Mouse (Mus musculus) hindbrain, embryonic 11.5 days (tissue): ENCODE results near the gene Thnsl2. TPM values are rescaled to one million over a fixed set of nuclear protein-coding genes. Genes with fewer than 3 reads are reported as not detected.

Experiments used
- ATAC-seq: fragments of 200-750 bp; cut with Nextera tagmentation; 2 replicates; pipeline ENCODE4 v1.8.0; 2017; ENCODE audit warnings: mild to moderate bottlenecking, moderate TSS enrichment, moderate library complexity; ENCODE audit not compliant: low FRiP score
- DNase-seq: peaks from one replicate; pipeline ENCODE4 v3.0.0-alpha.2; 2015; ENCODE audit warnings: low spot score
- H3K27ac ChIP-seq: fragments of 300-500 bp; sonication (generic); 2 replicates; pipeline ENCODE4 v1.5.1; 2014; ENCODE audit warnings: mild to moderate bottlenecking, low read depth, low read length
- H3K27me3 ChIP-seq: fragments of 300-500 bp; sonication (generic); 2 replicates; pipeline ENCODE4 v1.6.1; 2014; ENCODE audit warnings: mild to moderate bottlenecking, low read length, moderate library complexity, mixed read lengths; ENCODE audit not compliant: control insufficient read depth, insufficient read depth
- H3K36me3 ChIP-seq: fragments of 300-500 bp; sonication (generic); 2 replicates; pipeline ENCODE4 v1.6.1; 2014; ENCODE audit warnings: mild to moderate bottlenecking, low read length, moderate library complexity, mixed read lengths; ENCODE audit not compliant: control insufficient read depth, insufficient read depth
- H3K4me1 ChIP-seq: fragments of 300-500 bp; sonication (generic); replicated peaks from 2 replicates; pipeline ENCODE4 v1.6.1; 2014; ENCODE audit warnings: low read length, mixed read lengths; ENCODE audit not compliant: control insufficient read depth, insufficient read depth
- H3K4me2 ChIP-seq: fragments of 300-500 bp; sonication (generic); replicated peaks from 2 replicates; pipeline ENCODE4 v1.6.1; 2014; ENCODE audit warnings: mild to moderate bottlenecking, low read depth, low read length
- H3K4me3 ChIP-seq: fragments of 300-500 bp; sonication (generic); 2 replicates; pipeline ENCODE4 v1.5.1; 2014; ENCODE audit warnings: low read depth, low read length
- H3K9ac ChIP-seq: fragments of 300-500 bp; sonication (generic); 2 replicates; pipeline ENCODE4 v1.6.1; 2014; ENCODE audit warnings: low read depth, low read length
- H3K9me3 ChIP-seq: fragments of 300-500 bp; sonication (generic); 2 replicates; pipeline ENCODE4 v1.6.1; 2016; ENCODE audit warnings: low read length; ENCODE audit not compliant: control insufficient read depth
- WGBS: fragments of 180-500 bp; shearing (Covaris S2); extraction: QIAGEN DNeasy Blood & Tissue Kit; methylation state at CpG from one replicate; pipeline ENCODE4 v1.1.7; 2014; 5-methylcytosine and 5-hydroxymethylcytosine counted together
- polyA plus RNA-seq: library from polyadenylated mRNA; unstranded; fragments of >200 nt; fragmentation: Nextera tagmentation; extraction: Ambion mirVana; gene quantifications from 2 replicates; pipeline ENCODE4 v1.2.1, GENCODE M21; 2014

Thnsl2 gene
- polyA plus RNA-seq, 1 experiment from 2014 or later: 6.7 TPM

DNA sequence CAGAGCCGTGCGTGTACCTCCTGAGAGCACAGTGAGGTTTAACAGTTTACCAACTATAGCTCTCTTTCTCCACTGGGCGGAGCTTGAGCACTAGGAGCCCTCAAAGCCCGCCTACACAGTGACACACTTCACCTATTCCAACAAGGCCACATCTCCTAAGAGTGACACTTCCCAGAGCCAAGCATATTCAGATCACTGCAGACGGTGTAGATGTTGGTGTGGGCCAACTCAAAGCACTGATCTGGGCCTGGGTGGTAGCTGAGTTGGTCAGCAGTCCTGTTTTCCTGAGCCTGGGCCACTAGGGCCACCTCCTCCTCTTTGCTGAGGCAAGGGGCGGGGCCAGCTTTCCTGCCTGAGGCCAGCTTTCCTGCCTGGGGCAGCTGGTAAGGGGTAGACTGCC lies 20.2 kb upstream of the Thnsl2 start:
- H3K4me3 ChIP-seq: no peak overlapping the region
- H3K9ac ChIP-seq: no peak overlapping the region
- no peak overlapping the region for H3K27ac ChIP-seq
- H3K36me3 ChIP-seq: no peaks in the 10 kb centered on the region
- H3K9me3 ChIP-seq: no peaks in the 10 kb centered on the region
- ATAC-seq (no peak), DNase-seq (no peak)
- H3K27me3 ChIP-seq: no peaks in the 10 kb centered on the region
- WGBS: 23% methylated on average over 6 of the region's 6 CpGs
- no peak overlapping the region for H3K4me2 ChIP-seq
- H3K4me1 ChIP-seq: no peaks in the 10 kb centered on the region

DNA sequence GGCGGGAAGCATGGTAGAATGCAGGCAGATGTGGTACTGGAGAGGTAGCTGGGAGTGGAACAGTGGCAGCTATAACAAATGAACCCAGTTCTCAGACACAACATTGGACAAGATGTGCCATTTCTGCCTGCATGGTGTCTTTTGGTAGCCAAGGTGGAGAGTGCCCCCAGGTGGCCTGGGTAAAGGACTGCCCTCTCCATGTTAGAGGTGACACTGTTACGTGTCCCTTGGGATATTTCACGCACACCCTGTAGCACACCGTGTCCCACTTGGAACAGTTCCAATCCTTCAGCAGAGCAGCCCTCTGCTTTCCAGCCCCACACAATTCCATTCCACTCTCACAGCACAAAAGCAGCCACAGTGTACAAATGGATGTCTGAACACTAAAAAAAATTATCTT lies 18.0 kb upstream of the Thnsl2 start:
- H3K27me3 ChIP-seq: no peaks in the 10 kb centered on the region
- H3K36me3 ChIP-seq: no peaks in the 10 kb centered on the region
- no peak overlapping the region for H3K27ac ChIP-seq
- H3K4me2 ChIP-seq: no peak overlapping the region
- H3K9me3 ChIP-seq: no peaks in the 10 kb centered on the region
- H3K4me3 ChIP-seq: no peak overlapping the region
- H3K4me1 ChIP-seq: no peaks in the 10 kb centered on the region
- no peak for ATAC-seq
- no peak overlapping the region for H3K9ac ChIP-seq
- 76% methylated on average over 4 of the region's 4 CpGs for WGBS
- no peak for DNase-seq

DNA sequence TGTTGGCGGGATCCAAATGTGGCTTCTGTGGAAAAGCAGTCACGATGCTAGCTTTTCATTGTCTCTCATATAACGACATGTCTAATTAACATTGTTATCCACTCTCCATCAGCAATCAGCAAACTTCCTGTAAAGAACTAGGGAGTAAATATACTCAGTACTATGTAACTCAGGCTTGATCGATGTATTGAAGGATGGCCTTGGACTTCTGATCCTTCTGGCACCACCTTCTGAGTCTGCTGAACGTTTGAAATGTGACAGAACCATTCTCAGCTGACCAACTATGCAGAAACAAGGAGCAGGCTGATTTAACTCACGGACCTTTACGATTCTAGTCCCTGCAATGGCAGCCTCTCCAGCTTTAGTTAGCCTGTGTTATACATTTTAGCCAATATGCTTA lies 17.1 kb upstream of the Thnsl2 start:
- no peak overlapping the region for H3K4me2 ChIP-seq
- H3K9me3 ChIP-seq: no peaks in the 10 kb centered on the region
- H3K27ac ChIP-seq: no peak overlapping the region
- no peaks in the 10 kb centered on the region for H3K27me3 ChIP-seq
- 81% methylated on average over 7 of the region's 7 CpGs for WGBS
- H3K36me3 ChIP-seq: no peaks in the 10 kb centered on the region
- H3K9ac ChIP-seq: no peak overlapping the region
- H3K4me1 ChIP-seq: no peaks in the 10 kb centered on the region
- DNase-seq: no peak
- no peak for ATAC-seq
- H3K4me3 ChIP-seq: no peak overlapping the region

DNA sequence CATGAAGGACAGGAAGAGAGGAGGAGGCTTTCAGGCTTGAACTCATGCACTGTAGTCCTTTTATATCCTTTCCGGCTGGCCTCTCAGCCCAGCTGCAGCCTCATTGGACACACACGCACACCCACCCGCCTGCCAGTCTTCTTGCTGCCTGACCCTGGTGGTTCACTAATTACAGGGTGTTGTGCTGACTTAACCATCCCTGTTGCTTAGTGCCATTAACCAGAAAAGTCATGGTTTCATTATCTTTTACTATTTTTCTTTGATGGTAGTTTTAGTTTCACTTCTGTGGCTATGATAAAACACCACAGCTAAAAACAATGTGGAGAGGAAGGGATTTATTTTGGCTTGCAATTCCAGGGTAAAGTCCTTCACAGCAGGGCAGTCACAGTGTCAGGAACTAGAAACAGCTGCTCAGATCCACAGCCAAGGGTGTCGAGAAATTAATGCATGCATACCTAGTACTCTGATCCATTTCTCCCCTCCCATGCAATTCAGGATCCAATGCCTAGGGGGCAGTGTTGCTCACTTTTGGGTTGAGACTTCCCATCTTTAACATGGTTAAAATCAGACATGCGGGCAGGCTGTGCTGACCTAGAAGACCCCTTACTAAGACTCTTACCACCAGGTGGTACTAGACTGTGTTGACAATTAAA lies 12.6 kb upstream of the Thnsl2 start:
- Histone ChIP-seq H3K27me3 (no peaks in the 10 kb centered on the region; the same call in 1 of the 2 replicates), H3K4me1 (no peaks in the 10 kb centered on the region), H3K4me3 (no peak overlapping the region), H3K9me3 (no peaks in the 10 kb centered on the region), H3K4me2 (no peak overlapping the region), H3K36me3 (no peaks in the 10 kb centered on the region), H3K9ac (no peak overlapping the region), H3K27ac (no peak overlapping the region)
- DNase-seq (peak; percentile 53), ATAC-seq (no peak)
- WGBS: 75% methylated on average over 5 of the region's 5 CpGs

DNA sequence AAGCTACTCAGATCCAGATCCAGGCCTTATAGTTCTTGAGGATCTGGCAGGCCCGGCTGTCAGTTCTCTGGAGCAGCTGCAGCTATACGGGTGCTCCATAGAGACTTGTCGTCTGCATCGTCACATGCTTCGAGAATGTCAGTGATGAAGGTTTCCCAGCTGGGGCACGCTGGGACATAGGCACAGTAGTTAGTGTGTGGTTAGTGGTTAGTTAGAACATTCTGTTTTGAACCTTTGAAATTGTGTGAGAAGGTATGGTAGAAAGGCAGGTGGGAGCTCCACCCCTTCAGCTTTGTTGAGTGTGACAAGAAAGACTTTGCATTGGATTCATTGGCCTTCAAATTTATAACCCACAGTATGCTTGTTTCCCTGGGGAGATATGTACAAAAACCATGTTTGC lies 10.6 kb upstream of the Thnsl2 start:
- WGBS: 85% methylated on average over 6 of the region's 6 CpGs
- Histone ChIP-seq H3K27me3 (no peaks in the 10 kb centered on the region; the same call in 1 of the 2 replicates), H3K4me1 (no peaks in the 10 kb centered on the region), H3K36me3 (no peaks in the 10 kb centered on the region), H3K9me3 (no peaks in the 10 kb centered on the region), H3K9ac (no peak overlapping the region), H3K4me3 (no peak overlapping the region), H3K27ac (no peak overlapping the region), H3K4me2 (no peak overlapping the region)
- DNase-seq (no peak), ATAC-seq (no peak)

DNA sequence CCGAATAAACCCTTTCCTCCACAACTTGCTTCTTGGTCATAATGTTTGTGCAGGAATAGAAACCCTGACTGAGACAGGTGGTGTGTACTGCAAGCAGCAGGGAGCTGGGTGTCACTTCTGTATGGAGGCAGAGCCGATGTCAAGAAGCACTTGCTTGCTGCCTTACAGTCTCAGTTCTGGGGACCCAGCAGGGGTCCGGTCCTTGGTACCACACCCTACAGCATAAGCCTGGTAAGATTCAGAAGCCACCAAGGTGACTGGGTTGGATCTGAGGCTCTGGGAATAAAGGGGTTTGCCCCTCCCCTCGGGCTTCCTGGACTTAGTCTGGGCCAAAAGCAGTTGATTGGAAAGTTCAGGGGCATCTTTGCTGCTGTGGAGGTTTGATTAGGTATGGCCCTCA lies 9.2 kb upstream of the Thnsl2 start:
- ATAC-seq (no peak), DNase-seq (no peak)
- Histone ChIP-seq H3K9me3 (no peaks in the 10 kb centered on the region), H3K4me2 (no peak overlapping the region), H3K9ac (no peak overlapping the region), H3K36me3 (no peaks in the 10 kb centered on the region), H3K27me3 (no peaks in the 10 kb centered on the region; the same call in 1 of the 2 replicates), H3K27ac (no peak overlapping the region), H3K4me3 (no peak overlapping the region), H3K4me1 (no peaks in the 10 kb centered on the region)
- WGBS: 86% methylated on average over 4 of the region's 4 CpGs

DNA sequence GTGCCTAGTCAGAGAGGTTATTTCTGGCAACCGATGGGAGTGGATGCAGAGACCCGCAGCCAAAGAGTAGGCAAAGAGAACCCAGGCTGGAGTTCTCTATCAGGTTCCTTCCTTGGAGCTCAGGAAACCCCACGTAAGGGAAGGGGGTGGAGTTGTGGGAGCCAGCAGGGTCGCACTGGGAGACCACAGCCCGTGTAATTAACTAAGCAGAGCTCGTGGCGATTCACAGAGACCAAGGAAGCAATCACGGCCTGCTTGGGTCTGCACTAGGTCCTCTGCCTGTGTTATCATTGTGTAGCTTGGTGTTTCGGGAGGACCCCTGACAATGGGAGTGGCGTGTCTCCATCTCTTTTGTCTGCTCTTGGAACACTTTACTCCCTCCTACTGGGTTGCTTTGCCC lies 6.9 kb upstream of the Thnsl2 start:
- Histone ChIP-seq H3K9me3 (no peaks in the 10 kb centered on the region), H3K4me3 (no peak overlapping the region), H3K4me2 (no peak overlapping the region), H3K27ac (no peak overlapping the region), H3K4me1 (no peaks in the 10 kb centered on the region), H3K9ac (no peak overlapping the region), H3K27me3 (no peaks in the 10 kb centered on the region; the same call in 1 of the 2 replicates), H3K36me3 (no peaks in the 10 kb centered on the region)
- ATAC-seq (no peak), DNase-seq (no peak)
- 36% methylated on average over 10 of the region's 10 CpGs for WGBS

DNA sequence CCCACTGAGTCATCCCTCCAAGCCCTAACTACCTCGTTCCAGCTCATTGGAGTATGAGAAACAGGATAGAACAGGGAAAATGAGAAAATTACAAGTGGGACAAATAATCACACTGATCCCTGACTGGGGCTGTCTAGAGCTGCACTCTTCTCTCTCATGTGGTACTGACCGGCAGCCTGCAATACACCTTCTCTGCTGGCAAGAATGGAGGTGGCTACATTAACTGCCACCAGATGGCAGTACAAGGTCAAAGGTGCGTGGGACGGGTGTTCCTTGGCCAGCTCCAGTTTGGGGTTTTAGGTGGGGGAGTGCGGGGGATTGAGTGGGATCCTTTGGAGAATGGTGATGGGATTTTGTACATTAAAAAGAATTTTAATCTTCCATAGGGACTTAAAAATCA lies 5.3 kb upstream of the Thnsl2 start:
- ATAC-seq (peak; percentile 71), DNase-seq (peak; percentile 77)
- 23% methylated on average over 5 of the region's 5 CpGs for WGBS
- no peak overlapping the region for H3K9ac ChIP-seq
- H3K4me2 ChIP-seq: no peak overlapping the region
- H3K27ac ChIP-seq: no peak overlapping the region
- no peak overlapping the region for H3K4me3 ChIP-seq
- no peaks in the 10 kb centered on the region for H3K27me3 ChIP-seq
- H3K4me1 ChIP-seq: no peaks in the 10 kb centered on the region
- no peaks in the 10 kb centered on the region for H3K36me3 ChIP-seq
- H3K9me3 ChIP-seq: no peaks in the 10 kb centered on the region

DNA sequence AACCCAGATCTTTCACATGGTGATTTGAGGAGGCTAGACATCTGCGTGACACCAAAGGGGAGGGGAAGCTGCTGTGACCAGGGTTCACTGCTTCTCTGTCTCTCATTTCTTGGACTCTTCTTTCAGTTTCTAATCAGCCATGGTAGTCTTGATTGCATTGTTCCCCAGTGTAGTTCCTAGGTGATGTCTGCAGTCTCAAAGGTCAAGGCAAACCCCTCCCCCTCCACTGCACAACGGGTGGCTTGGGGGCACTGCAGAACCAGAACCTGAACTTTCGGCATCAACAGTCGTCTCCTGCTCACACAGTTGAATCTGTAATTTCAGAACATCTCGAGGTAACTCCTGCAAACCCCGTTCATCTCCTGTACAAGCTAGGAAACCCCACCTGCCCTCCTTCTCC lies 4.1 kb upstream of the Thnsl2 start:
- WGBS: 70% methylated on average over 6 of the region's 6 CpGs
- Histone ChIP-seq H3K36me3 (no peaks in the 10 kb centered on the region), H3K4me3 (no peak overlapping the region), H3K9ac (no peak overlapping the region), H3K27me3 (no peaks in the 10 kb centered on the region), H3K4me1 (no peaks in the 10 kb centered on the region), H3K9me3 (no peaks in the 10 kb centered on the region), H3K27ac (no peak overlapping the region), H3K4me2 (no peak overlapping the region)
- ATAC-seq (no peak), DNase-seq (no peak)
